Mouse (Mus musculus) intestine, embryonic 15.5 days (tissue): ENCODE data around the gene Adam12. TPM values are rescaled to one million over a fixed set of nuclear protein-coding genes. Genes with fewer than 3 reads are reported as not detected.
"Not testable (repeated sequence)": the region's sequence is repeated elsewhere in the genome, so short reads cannot be mapped to it uniquely, and the experiment has no call there.

ENCODE experiments used
- ATAC-seq: fragments of 200-750 bp; cut with Nextera tagmentation; 2 replicates; pipeline ENCODE4 v1.8.0; 2017; ENCODE audit warnings: moderate TSS enrichment, moderate library complexity
- H3K27ac ChIP-seq: fragments of 300-500 bp; sonication (generic); 2 replicates; pipeline ENCODE4 v1.5.1; 2015; ENCODE audit warnings: mild to moderate bottlenecking, inconsistent platforms
- H3K27me3 ChIP-seq: fragments of 300-500 bp; sonication (generic); replicated peaks from 2 replicates; pipeline ENCODE4 v1.6.1; 2015; ENCODE audit warnings: inconsistent platforms
- H3K36me3 ChIP-seq: fragments of 300-500 bp; sonication (generic); 2 replicates; pipeline ENCODE4 v1.6.1; 2015; ENCODE audit warnings: inconsistent platforms
- H3K4me1 ChIP-seq: fragments of 300-500 bp; sonication (generic); replicated peaks from 2 replicates; pipeline ENCODE4 v1.6.1; 2015; ENCODE audit warnings: inconsistent platforms
- H3K4me2 ChIP-seq: fragments of 300-500 bp; sonication (generic); replicated peaks from 2 replicates; pipeline ENCODE4 v1.6.1; 2015; ENCODE audit warnings: mild to moderate bottlenecking, inconsistent platforms
- H3K4me3 ChIP-seq: fragments of 300-500 bp; sonication (generic); replicated peaks from 2 replicates; pipeline ENCODE4 v1.5.1; 2015; ENCODE audit warnings: inconsistent platforms
- H3K9ac ChIP-seq: fragments of 300-500 bp; sonication (generic); 2 replicates; pipeline ENCODE4 v1.6.1; 2015; ENCODE audit warnings: inconsistent platforms
- H3K9me3 ChIP-seq: fragments of 300-500 bp; sonication (generic); 2 replicates; pipeline ENCODE4 v1.6.1; 2016; ENCODE audit warnings: inconsistent platforms
- WGBS: fragments of 180-500 bp; shearing (Covaris S2); methylation state at CpG from one replicate; pipeline ENCODE4 v1.1.7; 2015; 5-methylcytosine and 5-hydroxymethylcytosine counted together
- polyA plus RNA-seq: library from polyadenylated mRNA; unstranded; fragments of >200 nt; fragmentation: Nextera tagmentation; extraction: Ambion mirVana; gene quantifications from 2 replicates; pipeline ENCODE4 v1.2.1, GENCODE M21; 2015

The Adam12 gene
- polyA plus RNA-seq, 1 experiment from 2014 or later: 6.4 TPM

GRCm38 (mm10) chr7:133891796-133892195, 340.1 kb downstream of the Adam12 start:
- Histone ChIP-seq H3K27me3 (no peaks in the 10 kb centered on the region), H3K4me1 (no peaks in the 10 kb centered on the region), H3K27ac (no peak overlapping the region), H3K4me2 (no peak overlapping the region), H3K9me3 (no peaks in the 10 kb centered on the region), H3K4me3 (no peak overlapping the region), H3K9ac (no peak overlapping the region), H3K36me3 (no peaks in the 10 kb centered on the region)
- 74% methylated on average over 4 of the region's 4 CpGs for WGBS
- ATAC-seq: no peak

- 90% methylated on average over 9 of the region's 9 CpGs for WGBS
- no peak overlapping the region for H3K4me3 ChIP-seq
Observed at GRCm38 (mm10) chr7:133891298-133891697, 340.6 kb downstream of the Adam12 start.

GRCm38 (mm10) chr7:133889986-133890385, 342.0 kb downstream of the Adam12 start:
- no peak for ATAC-seq
- 92% methylated on average over 4 of the region's 4 CpGs for WGBS
- no peak overlapping the region for H3K27ac ChIP-seq

More at GRCm38 (mm10) chr7:133891298-133891697, 340.6 kb downstream of the Adam12 start:
- Histone ChIP-seq H3K27me3 (no peaks in the 10 kb centered on the region), H3K9ac (no peak overlapping the region), H3K27ac (no peak overlapping the region), H3K9me3 (no peaks in the 10 kb centered on the region), H3K36me3 (no peaks in the 10 kb centered on the region), H3K4me2 (no peak overlapping the region), H3K4me1 (no peaks in the 10 kb centered on the region)
- no peak for ATAC-seq

GRCm38 (mm10) chr7:133888926-133889920, 342.7 kb downstream of the Adam12 start:
- ATAC-seq: no peak
- Histone ChIP-seq H3K9me3 (no peaks in the 10 kb centered on the region), H3K4me1 (no peaks in the 10 kb centered on the region), H3K9ac (no peak overlapping the region), H3K4me2 (no peak overlapping the region), H3K27ac (no peak overlapping the region), H3K36me3 (no peaks in the 10 kb centered on the region), H3K27me3 (no peaks in the 10 kb centered on the region), H3K4me3 (no peak overlapping the region)
- 82% methylated on average over 19 of the region's 19 CpGs for WGBS

More at GRCm38 (mm10) chr7:133889986-133890385, 342.0 kb downstream of the Adam12 start:
- Histone ChIP-seq H3K27me3 (no peaks in the 10 kb centered on the region), H3K4me1 (no peaks in the 10 kb centered on the region), H3K9ac (no peak overlapping the region), H3K9me3 (no peaks in the 10 kb centered on the region), H3K4me2 (no peak overlapping the region), H3K36me3 (no peaks in the 10 kb centered on the region), H3K4me3 (no peak overlapping the region)

GRCm38 (mm10) chr7:133884759-133885431, 347.1 kb downstream of the Adam12 start:
- not testable (repeated sequence) for H3K27ac ChIP-seq, ATAC-seq, H3K27me3 ChIP-seq, H3K4me1 ChIP-seq, H3K4me3 ChIP-seq, H3K9me3 ChIP-seq, H3K9ac ChIP-seq, H3K36me3 ChIP-seq, H3K4me2 ChIP-seq
- WGBS: 65% methylated on average over 5 of the region's 9 CpGs

- H3K9ac ChIP-seq: no peak overlapping the region
- ATAC-seq: no peak
- H3K4me2 ChIP-seq: no peak overlapping the region
- H3K9me3 ChIP-seq: no peaks in the 10 kb centered on the region
- H3K36me3 ChIP-seq: no peaks in the 10 kb centered on the region
- H3K4me3 ChIP-seq: no peak overlapping the region
- no peak overlapping the region for H3K27ac ChIP-seq
- H3K27me3 ChIP-seq: no peaks in the 10 kb centered on the region
- WGBS: 93% methylated on average over 8 of the region's 8 CpGs
- no peaks in the 10 kb centered on the region for H3K4me1 ChIP-seq
Observed at GRCm38 (mm10) chr7:133879761-133880160, 352.2 kb downstream of the Adam12 start.

- 74% methylated on average over 17 of the region's 17 CpGs for WGBS
- no peak for ATAC-seq
- no peaks in the 10 kb centered on the region for H3K36me3 ChIP-seq
Observed at GRCm38 (mm10) chr7:133876646-133877342, 355.2 kb downstream of the Adam12 start.

GRCm38 (mm10) chr7:133876139-133876538, 355.8 kb downstream of the Adam12 start:
- 69% methylated on average over 3 of the region's 3 CpGs for WGBS
- no peak overlapping the region for H3K4me3 ChIP-seq
- no peaks in the 10 kb centered on the region for H3K27me3 ChIP-seq
- no peaks in the 10 kb centered on the region for H3K4me1 ChIP-seq
- H3K9me3 ChIP-seq: no peaks in the 10 kb centered on the region
- H3K36me3 ChIP-seq: no peaks in the 10 kb centered on the region
- H3K27ac ChIP-seq: no peak overlapping the region
- no peak overlapping the region for H3K9ac ChIP-seq
- ATAC-seq: no peak
- no peak overlapping the region for H3K4me2 ChIP-seq

More at GRCm38 (mm10) chr7:133876646-133877342, 355.2 kb downstream of the Adam12 start:
- H3K4me3 ChIP-seq: no peak overlapping the region
- no peaks in the 10 kb centered on the region for H3K27me3 ChIP-seq
- H3K4me2 ChIP-seq: no peak overlapping the region
- H3K27ac ChIP-seq: no peak overlapping the region
- H3K9ac ChIP-seq: no peak overlapping the region
- no peaks in the 10 kb centered on the region for H3K9me3 ChIP-seq
- H3K4me1 ChIP-seq: no peaks in the 10 kb centered on the region

- no peak for ATAC-seq
- H3K9me3 ChIP-seq: no peaks in the 10 kb centered on the region
- H3K27me3 ChIP-seq: no peaks in the 10 kb centered on the region
- no peak overlapping the region for H3K4me2 ChIP-seq
- H3K4me1 ChIP-seq: no peaks in the 10 kb centered on the region
- H3K27ac ChIP-seq: no peak overlapping the region
- no peak overlapping the region for H3K9ac ChIP-seq
- WGBS: 77% methylated on average over 5 of the region's 5 CpGs
- no peaks in the 10 kb centered on the region for H3K36me3 ChIP-seq
- H3K4me3 ChIP-seq: no peak overlapping the region
Observed at GRCm38 (mm10) chr7:133872701-133873100, 359.2 kb downstream of the Adam12 start.

GRCm38 (mm10) chr7:133870265-133870664, 361.7 kb downstream of the Adam12 start:
- WGBS: 81% methylated on average over 4 of the region's 4 CpGs
- no peak overlapping the region for H3K4me3 ChIP-seq

GRCm38 (mm10) chr7:133863684-133864083, 368.3 kb downstream of the Adam12 start:
- Histone ChIP-seq H3K4me3 (no peak overlapping the region), H3K9me3 (no peaks in the 10 kb centered on the region), H3K27ac (no peak overlapping the region), H3K4me1 (0 out of 2 replicates have a peak, but pooled peaks cover 3% of the 10 kb centered on the region), H3K27me3 (no peaks in the 10 kb centered on the region), H3K36me3 (no peaks in the 10 kb centered on the region), H3K9ac (no peak overlapping the region), H3K4me2 (no peak overlapping the region)
- WGBS: 84% methylated on average over 4 of the region's 4 CpGs
- no peak for ATAC-seq

More at GRCm38 (mm10) chr7:133870265-133870664, 361.7 kb downstream of the Adam12 start:
- Histone ChIP-seq H3K4me1 (no peaks in the 10 kb centered on the region), H3K27me3 (no peaks in the 10 kb centered on the region), H3K4me2 (no peak overlapping the region), H3K36me3 (no peaks in the 10 kb centered on the region), H3K9me3 (no peaks in the 10 kb centered on the region), H3K27ac (no peak overlapping the region), H3K9ac (no peak overlapping the region)
- ATAC-seq: no peak

GRCm38 (mm10) chr7:133863151-133863550, 368.8 kb downstream of the Adam12 start:
- ATAC-seq: no peak
- WGBS: 54% methylated on average over 3 of the region's 3 CpGs
- Histone ChIP-seq H3K36me3 (no peaks in the 10 kb centered on the region), H3K4me3 (no peak overlapping the region), H3K27ac (no peak overlapping the region), H3K9me3 (no peaks in the 10 kb centered on the region), H3K4me1 (0 out of 2 replicates have a peak, but pooled peaks cover 3% of the 10 kb centered on the region), H3K9ac (no peak overlapping the region), H3K4me2 (no peak overlapping the region), H3K27me3 (no peaks in the 10 kb centered on the region)
